8 mouse cellular contexts compared by ENCODE assay signal in genomic region chr7:30558656-30559442, GRCm38 (mm10). TPM values are rescaled to one million over a fixed set of nuclear protein-coding genes. Genes with fewer than 3 reads are reported as not detected.
A peak's percentile ranks its signal among the peaks of the same experiment; 100 is the strongest.
DNase-seq lines count a peak whose midpoint lies in the region; ATAC-seq and TF ChIP-seq lines count a peak whose summit lies in the region.

No protein-coding gene starts in this region.

- H3K27me3 ChIP-seq in heart, embryonic 13.5 days (replicated peaks) = no peaks in the 10 kb centered on the region
- H3K27me3 ChIP-seq in forebrain, postnatal 0 days (ENCODE audit: insufficient read depth, low read length) = no peaks in the 10 kb centered on the region
- H3K27me3 ChIP-seq in liver, embryonic 16.5 days (ENCODE audit: control insufficient read depth, insufficient read depth, low read depth, low read length) = no peaks in the 10 kb centered on the region

- H3K27ac ChIP-seq in heart, embryonic 13.5 days (replicated peaks) = peak overlapping the region; percentile 61
- peak overlapping the region; percentile 29; the same call in 1 of the 2 replicates for H3K27ac ChIP-seq in forebrain, postnatal 0 days (ENCODE audit: low read depth, low read length)
- H3K27ac ChIP-seq in liver, embryonic 16.5 days (ENCODE audit: low read length) = peak overlapping the region; percentile 86

- no peak for DNase-seq in heart, postnatal 36 days
- peak; percentile 31 for DNase-seq in MN1 (ENCODE audit: low spot score)
- DNase-seq in forebrain, postnatal 0 days = no peak
- DNase-seq in layer of hippocampus, adult 18-20 months (ENCODE audit: low spot score in 2 of 2) = no peak
- DNase-seq in right cerebral cortex, postnatal 10 days (ENCODE audit: low spot score in 2 of 2) = no peak
- DNase-seq in adrenal gland, postnatal 25 days = no peak

- no peaks in the 10 kb centered on the region for H3K9me3 ChIP-seq in heart, embryonic 13.5 days
- H3K9me3 ChIP-seq in forebrain, postnatal 0 days (ENCODE audit: low read length) = no peaks in the 10 kb centered on the region
- no peaks in the 10 kb centered on the region for H3K9me3 ChIP-seq in liver, embryonic 16.5 days (replicated peaks; ENCODE audit: control insufficient read depth, low read length)

- TF ChIP-seq CTCF in forebrain, postnatal 0 days (IDR thresholded peaks at IDR 0.05; ENCODE audit: low read depth) = no peak

- ATAC-seq in heart, embryonic 13.5 days (ENCODE audit: extremely low read depth, insufficient number of reproducible peaks, low FRiP score, low TSS enrichment) = no peak
- ATAC-seq in forebrain, postnatal 0 days = no peak
- peak; percentile 35 for ATAC-seq in liver, embryonic 16.5 days (ENCODE audit: low read depth)

- peak overlapping the region; percentile 72 for H3K4me3 ChIP-seq in heart, embryonic 13.5 days
- peak overlapping the region; percentile 62 for H3K4me3 ChIP-seq in forebrain, postnatal 0 days (ENCODE audit: low read depth, low read length)
- peak overlapping the region; percentile 76 for H3K4me3 ChIP-seq in liver, embryonic 16.5 days (ENCODE audit: low read depth, low read length)

- H3K4me2 ChIP-seq in heart, embryonic 13.5 days = peak overlapping the region; percentile 98
- peak overlapping the region; percentile 85 for H3K4me2 ChIP-seq in forebrain, postnatal 0 days (ENCODE audit: low read depth)
- H3K4me2 ChIP-seq in liver, embryonic 16.5 days (ENCODE audit: low read depth, low read length) = peak overlapping the region; percentile 80

- intact Hi-C loops in heart, postnatal 36 days (cut with DNase I) = no loop called here

- peaks cover 45% of the 10 kb centered on the region for H3K36me3 ChIP-seq in heart, embryonic 13.5 days
- H3K36me3 ChIP-seq in forebrain, postnatal 0 days (ENCODE audit: insufficient read depth) = peaks cover 27% of the 10 kb centered on the region
- peaks cover 17% of the 10 kb centered on the region for H3K36me3 ChIP-seq in liver, embryonic 16.5 days (ENCODE audit: control insufficient read depth, insufficient read depth)

- 13% methylated on average over 12 of the region's 12 CpGs for WGBS in heart, embryonic 13.5 days
- WGBS in forebrain, postnatal 0 days = 16% methylated on average over 12 of the region's 12 CpGs
- WGBS in liver, embryonic 16.5 days (ENCODE audit: insufficient replicate concordance) = 8% methylated on average over 12 of the region's 12 CpGs

- H3K9ac ChIP-seq in heart, embryonic 13.5 days = peak overlapping the region; percentile 90
- H3K9ac ChIP-seq in forebrain, postnatal 0 days = peak overlapping the region; percentile 64
- H3K9ac ChIP-seq in liver, embryonic 16.5 days (ENCODE audit: low read depth, low read length) = peak overlapping the region; percentile 72

- peaks cover 30% of the 10 kb centered on the region for H3K4me1 ChIP-seq in heart, embryonic 13.5 days
- peaks cover 11% of the 10 kb centered on the region for H3K4me1 ChIP-seq in forebrain, postnatal 0 days (ENCODE audit: insufficient read depth)
- peaks cover 29% of the 10 kb centered on the region for H3K4me1 ChIP-seq in liver, embryonic 16.5 days (ENCODE audit: control insufficient read depth, low read depth, low read length)

RNA-seq across cellular contexts. Expression of gene Lin37, which starts 0.8 kb away (rescaled TPM):
- 31.0 and 36.9 TPM in 2 replicates for polyA plus RNA-seq in heart, embryonic 13.5 days (2015; fragmentation: Nextera tagmentation; extraction: Ambion mirVana)
- total RNA-seq in heart, postnatal 36 days (2021) = 10 to 100 TPM; 13.4 to 16.0 TPM
- total RNA-seq in forebrain, postnatal 0 days (2014; rRNA removed) = 16.0 and 19.2 TPM in 2 replicates
- 49.5 and 53.0 TPM in 2 replicates for polyA plus RNA-seq in forebrain, postnatal 0 days (2015; fragmentation: Nextera tagmentation; extraction: Ambion mirVana)
- polyA plus RNA-seq in liver, embryonic 16.5 days (2015; fragmentation: Nextera tagmentation; extraction: Ambion mirVana) = 22.7 and 23.7 TPM in 2 replicates
- 10 to 100 TPM; 40.8 to 43.2 TPM for total RNA-seq in layer of hippocampus, adult 18-20 months (2021)
- total RNA-seq in adrenal gland, postnatal 25 days (2021) = 56.9 and 67.6 TPM in 2 replicates

RNA-seq across cellular contexts. Expression of gene U2af1l4, which starts 4.3 kb away (rescaled TPM):
- 85.6 and 92.3 TPM in 2 replicates for polyA plus RNA-seq in heart, embryonic 13.5 days (2015; fragmentation: Nextera tagmentation; extraction: Ambion mirVana)
- 10 to 100 TPM; 62.9 to 63.4 TPM for total RNA-seq in heart, postnatal 36 days (2021)
- total RNA-seq in forebrain, postnatal 0 days (2014; rRNA removed) = 48.8 and 74.3 TPM in 2 replicates
- polyA plus RNA-seq in forebrain, postnatal 0 days (2015; fragmentation: Nextera tagmentation; extraction: Ambion mirVana) = 117 and 129 TPM in 2 replicates
- 31.5 and 32.6 TPM in 2 replicates for polyA plus RNA-seq in liver, embryonic 16.5 days (2015; fragmentation: Nextera tagmentation; extraction: Ambion mirVana)
- 10 to 100 TPM; 74.6 to 75.2 TPM for total RNA-seq in layer of hippocampus, adult 18-20 months (2021)
- 71.9 and 81.8 TPM in 2 replicates for total RNA-seq in adrenal gland, postnatal 25 days (2021)

RNA-seq across cellular contexts. Expression of gene Gm49396, which starts 4.3 kb away (rescaled TPM):
- 7.4 and 8.4 TPM in 2 replicates for polyA plus RNA-seq in heart, embryonic 13.5 days (2015; fragmentation: Nextera tagmentation; extraction: Ambion mirVana)
- total RNA-seq in heart, postnatal 36 days (2021) = 1 to 10 TPM; 1.4 to 1.6 TPM
- 5.5 and 9.9 TPM in 2 replicates for total RNA-seq in forebrain, postnatal 0 days (2014; rRNA removed)
- 3.4 and 5.3 TPM in 2 replicates for polyA plus RNA-seq in forebrain, postnatal 0 days (2015; fragmentation: Nextera tagmentation; extraction: Ambion mirVana)
- polyA plus RNA-seq in liver, embryonic 16.5 days (2015; fragmentation: Nextera tagmentation; extraction: Ambion mirVana) = 3.8 and 4.1 TPM in 2 replicates
- total RNA-seq in layer of hippocampus, adult 18-20 months (2021) = 1 to 10 TPM; 9.1 to 9.2 TPM
- 6.3 and 8.0 TPM in 2 replicates for total RNA-seq in adrenal gland, postnatal 25 days (2021)

RNA-seq across cellular contexts. Expression of gene Psenen, which starts 4.6 kb away (rescaled TPM):
- polyA plus RNA-seq in heart, embryonic 13.5 days (2015; fragmentation: Nextera tagmentation; extraction: Ambion mirVana) = 114 and 116 TPM in 2 replicates
- 10 to 100 TPM; 75.8 to 81.6 TPM for total RNA-seq in heart, postnatal 36 days (2021)
- 70.9 and 90.7 TPM in 2 replicates for total RNA-seq in forebrain, postnatal 0 days (2014; rRNA removed)
- 141 and 161 TPM in 2 replicates for polyA plus RNA-seq in forebrain, postnatal 0 days (2015; fragmentation: Nextera tagmentation; extraction: Ambion mirVana)
- polyA plus RNA-seq in liver, embryonic 16.5 days (2015; fragmentation: Nextera tagmentation; extraction: Ambion mirVana) = 65.0 and 70.1 TPM in 2 replicates
- 10 to 100 TPM; 89.3 to 91.7 TPM for total RNA-seq in layer of hippocampus, adult 18-20 months (2021)
- 148 and 160 TPM in 2 replicates for total RNA-seq in adrenal gland, postnatal 25 days (2021)

RNA-seq across cellular contexts. Expression of gene Igflr1, which starts 6.4 kb away (rescaled TPM):
- 3.5 and 3.6 TPM in 2 replicates for polyA plus RNA-seq in heart, embryonic 13.5 days (2015; fragmentation: Nextera tagmentation; extraction: Ambion mirVana)
- 1 to 10 TPM in 1 of 2 experiments, under 1 TPM in 1; 0.67 to 1.2 TPM for total RNA-seq in heart, postnatal 36 days (2021)
- total RNA-seq in forebrain, postnatal 0 days (2014; rRNA removed) = 1.2 TPM in 1 of 2 replicates, not detected in the other
- polyA plus RNA-seq in forebrain, postnatal 0 days (2015; fragmentation: Nextera tagmentation; extraction: Ambion mirVana) = 2.3 and 3.2 TPM in 2 replicates
- 2.1 and 2.2 TPM in 2 replicates for polyA plus RNA-seq in liver, embryonic 16.5 days (2015; fragmentation: Nextera tagmentation; extraction: Ambion mirVana)
- total RNA-seq in layer of hippocampus, adult 18-20 months (2021) = 1 to 10 TPM; 4.9 to 6.4 TPM
- 4.4 and 6.7 TPM in 2 replicates for total RNA-seq in adrenal gland, postnatal 25 days (2021)

Comparison
In these comparisons a context has a peak if more than half of its experiments do, and no peak if none do; other contexts are left out.
1. H3K27ac ChIP-seq: peak in every context shown above with its lines; median percentile 86 in liver, embryonic 16.5 days; 61 in heart, embryonic 13.5 days; 29 in forebrain, postnatal 0 days.